Mouse (Mus musculus) heart, embryonic 14.5 days (tissue): ENCODE data around the gene Cd209f. TPM values are rescaled to one million over a fixed set of nuclear protein-coding genes. Genes with fewer than 3 reads are reported as not detected.
"Not testable (repeated sequence)": the region's sequence is repeated elsewhere in the genome, so short reads cannot be mapped to it uniquely, and the experiment has no call there.

Source experiments
- ATAC-seq: fragments of 200-750 bp; cut with Nextera tagmentation; 2 replicates; pipeline ENCODE4 v1.8.0; 2017; ENCODE audit warnings: low read depth, moderate TSS enrichment; ENCODE audit not compliant: insufficient number of reproducible peaks, insufficient read depth, low FRiP score
- H3K27ac ChIP-seq, 2 experiments: fragments of 200-500 bp in 1 of 2; fragments of 300-500 bp in 1 of 2; sonication (generic) in 1 of 2; replicated peaks in 1 of 2; 2 replicates each; pipeline ENCODE4 v1.5.1; 2012 to 2014; ENCODE audit warnings: low read depth in 2 of 2, low read length in 2 of 2, control low read depth in 1 of 2, mild to moderate bottlenecking in 1 of 2, mixed read lengths in 1 of 2; ENCODE audit not compliant: control insufficient read depth in 1 of 2, insufficient read depth in 1 of 2
- H3K27me3 ChIP-seq: fragments of 300-500 bp; sonication (generic); 2 replicates; pipeline ENCODE4 v1.6.1; 2014; ENCODE audit warnings: mild to moderate bottlenecking, low read length, control low read depth; ENCODE audit not compliant: control insufficient read depth, insufficient read depth
- H3K36me3 ChIP-seq: fragments of 300-500 bp; sonication (generic); 2 replicates; pipeline ENCODE4 v1.6.1; 2014; ENCODE audit warnings: mild to moderate bottlenecking, control low read depth, low read length, mixed read lengths; ENCODE audit not compliant: control insufficient read depth, insufficient read depth
- H3K4me1 ChIP-seq, 2 experiments: fragments of 200-500 bp in 1 of 2; fragments of 300-500 bp in 1 of 2; sonication (generic) in 1 of 2; 2 replicates each; pipeline ENCODE4 v1.6.1; 2012 to 2014; ENCODE audit warnings: low read length in 2 of 2, control low read depth in 1 of 2, mixed read lengths in 1 of 2; ENCODE audit not compliant: control insufficient read depth in 2 of 2, insufficient read depth in 2 of 2
- H3K4me2 ChIP-seq: fragments of 300-500 bp; sonication (generic); 2 replicates; pipeline ENCODE4 v1.6.1; 2014; ENCODE audit warnings: mild to moderate bottlenecking, low read length
- H3K4me3 ChIP-seq, 2 experiments: fragments of 200-500 bp in 1 of 2; fragments of 300-500 bp in 1 of 2; sonication (generic) in 1 of 2; 2 replicates each; pipeline ENCODE4 v1.5.1; 2012 to 2014; ENCODE audit warnings: low read length in 2 of 2, mild to moderate bottlenecking in 2 of 2, control low read depth in 1 of 2, low read depth in 1 of 2, moderate library complexity in 1 of 2; ENCODE audit not compliant: control insufficient read depth in 1 of 2, insufficient read depth in 1 of 2
- H3K9ac ChIP-seq: fragments of 300-500 bp; sonication (generic); 2 replicates; pipeline ENCODE4 v1.6.1; 2014; ENCODE audit warnings: mild to moderate bottlenecking, low read length
- H3K9me3 ChIP-seq: fragments of 300-500 bp; sonication (generic); 2 replicates; pipeline ENCODE4 v1.6.1; 2016; ENCODE audit warnings: low read length, control low read depth; ENCODE audit not compliant: control insufficient read depth
- WGBS: fragments of 180-500 bp; shearing (Covaris S2); extraction: QIAGEN DNeasy Blood & Tissue Kit; methylation state at CpG from one replicate; pipeline ENCODE4 v1.1.7; 2014; 5-methylcytosine and 5-hydroxymethylcytosine counted together
- polyA plus RNA-seq: library from polyadenylated mRNA; unstranded; fragments of >200 nt; fragmentation: Nextera tagmentation; extraction: Ambion mirVana; gene quantifications from 2 replicates; pipeline ENCODE4 v1.2.1, GENCODE M21; 2014

Gene Cd209f
- polyA plus RNA-seq, 1 experiment from 2014 or later = not detected

- H3K9ac ChIP-seq, H3K4me1 ChIP-seq, H3K4me2 ChIP-seq, H3K27ac ChIP-seq, H3K36me3 ChIP-seq, H3K27me3 ChIP-seq, ATAC-seq, H3K4me3 ChIP-seq, H3K9me3 ChIP-seq: not testable (repeated sequence)
- WGBS = 38% methylated on average over 33 of the region's 33 CpGs
Measured at GRCm38 (mm10) chr8:4087180-4087722, 18.4 kb downstream of the Cd209f start.

Other genes starting within 250 kb of the Cd209f start
- gene Cd209d, start 227.3 kb downstream of the Cd209f start, polyA plus RNA-seq = not detected in 2 replicates
- gene Cd209b, start 179.0 kb downstream of the Cd209f start, polyA plus RNA-seq = not detected in 2 replicates
- gene Cd209c, start 151.1 kb downstream of the Cd209f start, polyA plus RNA-seq = 0.46 and 0.59 TPM in 2 replicates
- not detected in 2 replicates for gene Cd209g, start 28.3 kb upstream of the Cd209f start, polyA plus RNA-seq
- gene Evi5l, start 60.7 kb upstream of the Cd209f start, polyA plus RNA-seq = 10.3 and 11.8 TPM in 2 replicates
- gene Prr36, start 111.6 kb upstream of the Cd209f start, polyA plus RNA-seq = 0.19 and 0.47 TPM in 2 replicates
- not detected in 2 replicates for gene Lrrc8e, start 121.0 kb upstream of the Cd209f start, polyA plus RNA-seq
- 14.9 and 16.9 TPM in 2 replicates for gene Map2k7, start 132.9 kb upstream of the Cd209f start, polyA plus RNA-seq
- gene Gm49320, start 133.0 kb upstream of the Cd209f start, polyA plus RNA-seq = 0.22 and 0.53 TPM in 2 replicates
- 2.5 and 2.6 TPM in 2 replicates for gene Tgfbr3l, start 142.4 kb upstream of the Cd209f start, polyA plus RNA-seq
- 39.8 and 46.2 TPM in 2 replicates for gene Snapc2, start 147.2 kb upstream of the Cd209f start, polyA plus RNA-seq
- 20.9 and 29.4 TPM in 2 replicates for gene Ctxn1, start 153.4 kb upstream of the Cd209f start, polyA plus RNA-seq
- 77.6 and 85.0 TPM in 2 replicates for gene Timm44, start 170.1 kb upstream of the Cd209f start, polyA plus RNA-seq
- gene Ccl25, start 219.4 kb upstream of the Cd209f start, polyA plus RNA-seq = 9.6 and 9.9 TPM in 2 replicates
- 173 and 174 TPM in 2 replicates for gene Elavl1, start 219.6 kb upstream of the Cd209f start, polyA plus RNA-seq